Mouse (Mus musculus) heart, postnatal 0 days (tissue): Measurements from ENCODE around the gene Myom3.

Experiments
- CTCF ChIP-seq: IDR thresholded peaks from 2 replicates; pipeline ENCODE4 v1.5.1; 2016; ENCODE audit warnings: antibody characterized with exemption, control low read depth, low read depth
- EP300 ChIP-seq: IDR thresholded peaks from 2 replicates; pipeline ENCODE4 v1.6.1; 2016; ENCODE audit warnings: antibody characterized with exemption, low read depth

- peak; percentile 52 for TF ChIP-seq CTCF
- TF ChIP-seq EP300 = no peak
These were observed 1.2 kb upstream of the Myom3 start for GRCm38 (mm10) chr4:135758331-135758730.
